Mouse (Mus musculus) intestine, embryonic 15.5 days (tissue): ENCODE measurements at regions not wholly inside any gene's neighbourhood (a gene's known extent, or its start where the extent isn't known, plus 50 kb on each side); places are given as distances from the start of the nearest gene placed in this dataset.

Experiments
- ATAC-seq: fragments of 200-750 bp; cut with Nextera tagmentation; 2 replicates; pipeline ENCODE4 v1.8.0; 2017; ENCODE audit warnings: moderate TSS enrichment, moderate library complexity
- H3K27ac ChIP-seq: fragments of 300-500 bp; sonication (generic); 2 replicates; pipeline ENCODE4 v1.5.1; 2015; ENCODE audit warnings: mild to moderate bottlenecking, inconsistent platforms
- H3K27me3 ChIP-seq: fragments of 300-500 bp; sonication (generic); replicated peaks from 2 replicates; pipeline ENCODE4 v1.6.1; 2015; ENCODE audit warnings: inconsistent platforms
- H3K36me3 ChIP-seq: fragments of 300-500 bp; sonication (generic); 2 replicates; pipeline ENCODE4 v1.6.1; 2015; ENCODE audit warnings: inconsistent platforms
- H3K4me1 ChIP-seq: fragments of 300-500 bp; sonication (generic); replicated peaks from 2 replicates; pipeline ENCODE4 v1.6.1; 2015; ENCODE audit warnings: inconsistent platforms
- H3K4me2 ChIP-seq: fragments of 300-500 bp; sonication (generic); replicated peaks from 2 replicates; pipeline ENCODE4 v1.6.1; 2015; ENCODE audit warnings: mild to moderate bottlenecking, inconsistent platforms
- H3K4me3 ChIP-seq: fragments of 300-500 bp; sonication (generic); replicated peaks from 2 replicates; pipeline ENCODE4 v1.5.1; 2015; ENCODE audit warnings: inconsistent platforms
- H3K9ac ChIP-seq: fragments of 300-500 bp; sonication (generic); 2 replicates; pipeline ENCODE4 v1.6.1; 2015; ENCODE audit warnings: inconsistent platforms
- H3K9me3 ChIP-seq: fragments of 300-500 bp; sonication (generic); 2 replicates; pipeline ENCODE4 v1.6.1; 2016; ENCODE audit warnings: inconsistent platforms
- WGBS: fragments of 180-500 bp; shearing (Covaris S2); methylation state at CpG from one replicate; pipeline ENCODE4 v1.1.7; 2015; 5-methylcytosine and 5-hydroxymethylcytosine counted together

DNA sequence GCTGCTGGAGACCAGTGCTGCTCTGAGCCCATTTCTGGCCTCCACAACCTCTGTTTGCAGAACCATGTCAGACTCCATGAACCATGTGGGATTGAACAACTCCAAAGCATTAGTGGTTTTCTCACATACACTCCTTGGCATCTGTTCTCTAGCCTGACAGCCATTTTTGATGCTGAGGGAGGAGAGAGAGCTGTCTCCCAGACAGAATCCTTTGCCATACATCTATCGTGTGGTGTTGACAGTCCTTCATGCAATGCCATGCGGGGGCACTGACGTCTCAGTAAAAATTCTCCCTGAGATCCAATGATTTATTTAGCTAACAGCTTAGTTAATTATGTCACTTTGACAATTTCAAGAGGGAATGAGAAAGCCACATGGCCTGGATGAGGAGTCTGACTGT is 140.2 kb downstream of the Kcna5 start:
- Histone ChIP-seq H3K4me2 (no peak overlapping the region), H3K36me3 (no peaks in the 10 kb centered on the region)
- ATAC-seq: no peak

DNA sequence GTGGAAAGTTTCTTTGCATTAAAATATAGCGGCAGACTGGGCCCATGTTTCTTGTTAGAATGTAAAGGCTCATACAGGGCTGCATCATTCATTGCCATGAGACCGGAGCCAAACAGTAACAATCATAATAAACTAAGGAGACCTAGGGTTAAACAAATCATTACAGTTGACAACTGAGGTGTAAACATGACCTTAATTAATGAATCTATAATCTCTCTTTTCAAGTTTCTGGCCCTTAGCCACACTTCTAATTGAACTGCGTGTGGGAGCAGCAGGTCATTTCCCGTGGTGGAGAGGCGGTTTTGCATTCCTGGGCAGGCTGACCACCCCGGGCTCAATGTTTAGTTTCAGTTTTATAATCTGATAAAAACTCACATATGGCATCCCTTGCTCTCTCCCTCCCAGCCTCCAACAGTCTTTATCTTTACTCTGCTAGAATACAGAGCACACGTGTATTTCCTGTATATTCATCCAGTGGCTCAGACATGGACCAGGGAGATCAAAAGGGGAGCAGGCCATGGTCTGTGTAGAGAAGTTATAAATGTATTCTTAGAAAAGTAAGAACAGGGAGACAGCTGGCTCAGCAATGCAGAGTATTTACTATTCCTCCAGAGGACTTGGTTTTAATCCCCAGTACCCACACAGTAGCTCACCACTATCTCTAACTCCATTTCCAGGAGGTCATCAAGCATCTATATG is 141.0 kb downstream of the Kcna5 start:
- Histone ChIP-seq H3K27ac (no peak overlapping the region), H3K36me3 (no peaks in the 10 kb centered on the region), H3K4me2 (no peak overlapping the region), H3K9ac (no peak overlapping the region), H3K4me3 (no peak overlapping the region), H3K27me3 (no peaks in the 10 kb centered on the region), H3K4me1 (no peaks in the 10 kb centered on the region), H3K9me3 (no peaks in the 10 kb centered on the region)
- peak; percentile 56; the same call in 1 of the 2 replicates for ATAC-seq
- 21% methylated on average over 7 of the region's 7 CpGs for WGBS

More for the DNA sequence above, 140.2 kb downstream of the Kcna5 start:
- H3K9me3 ChIP-seq: no peaks in the 10 kb centered on the region
- H3K4me3 ChIP-seq: no peak overlapping the region
- WGBS: 67% methylated on average over 3 of the region's 3 CpGs
- no peak overlapping the region for H3K9ac ChIP-seq
- no peak overlapping the region for H3K27ac ChIP-seq
- no peaks in the 10 kb centered on the region for H3K4me1 ChIP-seq
- no peaks in the 10 kb centered on the region for H3K27me3 ChIP-seq

DNA sequence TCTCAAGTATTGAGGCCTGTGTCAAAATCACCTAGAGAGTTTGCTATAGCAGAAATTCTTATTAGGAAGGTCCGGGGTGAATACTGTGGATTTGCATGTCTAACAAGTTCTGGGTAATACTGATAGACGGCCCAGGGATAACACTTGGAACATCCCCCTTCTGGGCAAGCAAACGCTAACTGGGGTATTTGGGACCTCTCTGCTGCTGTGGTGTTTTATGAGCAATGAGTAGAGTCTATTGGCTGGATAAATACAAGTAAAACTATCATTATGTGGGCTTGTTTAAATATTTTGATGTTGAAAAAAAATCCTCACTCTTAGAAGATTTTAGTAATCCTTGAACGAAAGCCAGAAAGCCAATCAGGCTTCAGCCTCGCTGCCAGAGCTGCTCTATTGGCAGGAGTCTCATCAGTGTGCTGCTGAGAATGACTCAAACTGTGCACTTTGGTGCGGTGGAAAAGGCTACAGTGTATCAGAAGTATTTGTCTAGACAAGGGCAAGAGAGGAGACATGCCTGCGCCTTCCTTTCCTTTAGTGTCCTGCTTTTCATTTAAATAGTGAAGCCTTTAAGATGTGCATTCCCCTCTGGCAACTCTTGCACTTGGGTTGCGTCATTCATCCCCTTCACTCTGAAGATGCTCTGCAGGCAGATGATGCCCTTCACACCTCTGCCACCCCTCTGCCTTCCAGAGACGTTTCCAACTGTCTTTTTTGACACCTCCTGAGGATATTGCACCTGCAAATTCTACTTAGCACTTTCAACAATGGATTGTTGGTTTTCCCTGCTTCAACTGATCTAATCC is 150.8 kb downstream of the Kcna5 start:
- 42% methylated on average over 9 of the region's 9 CpGs for WGBS

DNA sequence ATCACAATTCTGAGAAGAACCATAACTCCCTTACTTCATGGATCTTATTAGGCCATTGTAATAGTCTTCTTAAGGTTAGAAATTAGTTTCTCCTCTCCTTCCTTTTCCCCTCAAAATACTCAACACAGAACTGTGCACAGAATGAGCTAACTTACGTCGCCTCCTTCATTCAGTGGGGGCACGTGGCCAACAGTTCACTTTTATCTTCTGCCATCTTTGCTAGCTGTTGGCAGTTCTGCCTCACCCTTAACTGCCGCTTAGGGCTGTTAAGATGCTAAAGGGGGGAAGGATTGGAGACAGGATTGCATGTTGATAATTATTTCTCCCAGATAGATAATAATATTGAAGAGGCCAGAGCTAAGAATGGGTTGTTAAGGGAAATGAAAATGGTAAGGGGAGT is 158.0 kb downstream of the Kcna5 start:
- no peak overlapping the region for H3K9ac ChIP-seq
- H3K27ac ChIP-seq: no peak overlapping the region
- no peaks in the 10 kb centered on the region for H3K9me3 ChIP-seq
- no peak overlapping the region for H3K4me2 ChIP-seq
- WGBS: 80% methylated on average over 4 of the region's 4 CpGs
- no peaks in the 10 kb centered on the region for H3K27me3 ChIP-seq
- no peak overlapping the region for H3K4me3 ChIP-seq
- H3K4me1 ChIP-seq: no peaks in the 10 kb centered on the region
- no peak for ATAC-seq
- H3K36me3 ChIP-seq: no peaks in the 10 kb centered on the region

More for the DNA sequence above, 150.8 kb downstream of the Kcna5 start:
- Histone ChIP-seq H3K4me2 (no peak overlapping the region), H3K36me3 (no peaks in the 10 kb centered on the region), H3K9me3 (no peaks in the 10 kb centered on the region), H3K9ac (no peak overlapping the region), H3K27me3 (no peaks in the 10 kb centered on the region), H3K4me1 (no peaks in the 10 kb centered on the region), H3K27ac (no peak overlapping the region), H3K4me3 (no peak overlapping the region)
- ATAC-seq: no peak

DNA sequence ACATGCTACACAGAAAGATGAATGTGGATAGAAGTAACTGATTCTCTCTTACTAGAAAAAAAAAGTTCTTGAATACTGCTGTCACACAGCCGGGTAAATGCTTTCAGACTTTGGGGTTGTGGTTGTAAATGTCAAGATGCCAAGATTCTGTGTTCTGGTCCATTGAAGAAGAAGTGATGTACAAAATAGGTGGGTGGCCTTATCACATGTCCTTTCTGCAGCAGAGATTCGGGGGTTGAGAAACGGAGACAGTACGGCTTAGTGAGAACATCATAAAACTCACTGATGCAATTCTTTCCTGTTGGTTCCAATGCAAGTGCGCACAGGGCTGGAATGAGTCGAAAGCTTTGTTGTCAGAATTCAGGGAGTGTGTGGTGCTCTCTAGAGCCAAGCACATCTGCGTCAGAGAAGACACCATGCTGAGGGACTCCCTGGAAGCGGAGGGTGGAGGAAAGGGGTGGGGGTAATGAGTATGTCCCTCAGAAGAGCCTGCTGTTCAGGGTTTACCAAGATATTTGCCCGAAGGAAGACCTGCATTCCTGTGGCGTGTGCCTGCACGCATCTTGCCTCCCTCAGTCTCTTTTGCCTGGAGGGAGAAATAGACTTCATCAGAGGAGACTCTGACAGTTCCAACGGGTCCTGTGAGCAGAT is 160.1 kb downstream of the Kcna5 start:
- WGBS: 65% methylated on average over 12 of the region's 12 CpGs
- no peak overlapping the region for H3K4me2 ChIP-seq
- H3K9ac ChIP-seq: no peak overlapping the region
- H3K27me3 ChIP-seq: no peaks in the 10 kb centered on the region
- no peak overlapping the region for H3K27ac ChIP-seq
- ATAC-seq: no peak
- H3K4me3 ChIP-seq: no peak overlapping the region
- H3K36me3 ChIP-seq: no peaks in the 10 kb centered on the region
- no peaks in the 10 kb centered on the region for H3K4me1 ChIP-seq
- H3K9me3 ChIP-seq: no peaks in the 10 kb centered on the region

DNA sequence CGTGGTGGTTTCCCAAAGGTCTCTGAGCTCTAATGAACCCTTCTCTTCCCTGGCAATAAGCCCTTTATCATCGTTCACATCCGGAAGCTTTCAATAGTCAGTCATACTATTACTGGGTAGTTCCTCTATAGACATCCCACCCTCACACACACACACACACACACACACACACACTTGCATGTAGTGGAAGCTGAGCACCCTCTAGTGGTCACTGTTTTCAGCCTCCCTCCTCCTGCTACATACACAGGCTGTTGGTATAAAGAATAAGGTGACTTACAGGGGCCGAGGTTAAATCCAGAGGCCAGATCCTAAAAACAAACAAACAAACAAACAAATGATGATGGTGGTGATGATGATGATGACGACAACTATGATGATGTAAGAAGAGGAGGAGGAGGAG is 163.2 kb downstream of the Kcna5 start:
- no peak for ATAC-seq

DNA sequence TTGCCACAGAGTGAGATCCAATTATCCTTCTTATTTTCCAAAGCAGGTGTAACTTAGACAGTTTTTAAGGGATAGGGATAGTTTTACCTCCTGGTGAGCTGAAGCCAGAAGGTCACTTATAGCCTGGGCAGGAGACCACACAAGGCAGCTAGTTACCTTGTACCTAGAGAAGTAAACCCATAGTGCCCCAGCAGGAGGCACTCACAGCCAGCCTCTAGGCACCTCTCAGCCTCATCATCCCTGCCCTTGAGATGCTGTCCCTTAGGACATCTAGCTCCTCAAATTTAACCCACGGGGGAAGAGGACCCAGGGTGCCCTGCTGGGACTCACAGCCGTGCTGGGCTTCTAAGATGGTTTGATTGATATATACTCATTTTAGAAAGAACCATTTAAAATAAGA is 163.7 kb downstream of the Kcna5 start:
- H3K9ac ChIP-seq: no peak overlapping the region
- WGBS: 85% methylated on average over 2 of the region's 2 CpGs
- no peak overlapping the region for H3K27ac ChIP-seq
- no peaks in the 10 kb centered on the region for H3K9me3 ChIP-seq
- no peaks in the 10 kb centered on the region for H3K27me3 ChIP-seq
- ATAC-seq: no peak
- no peaks in the 10 kb centered on the region for H3K36me3 ChIP-seq
- H3K4me2 ChIP-seq: no peak overlapping the region
- no peaks in the 10 kb centered on the region for H3K4me1 ChIP-seq
- no peak overlapping the region for H3K4me3 ChIP-seq

More for the DNA sequence above, 163.2 kb downstream of the Kcna5 start:
- H3K4me3 ChIP-seq: no peak overlapping the region
- no peak overlapping the region for H3K27ac ChIP-seq
- H3K4me2 ChIP-seq: no peak overlapping the region
- no peaks in the 10 kb centered on the region for H3K9me3 ChIP-seq
- H3K9ac ChIP-seq: no peak overlapping the region
- H3K27me3 ChIP-seq: no peaks in the 10 kb centered on the region
- 58% methylated on average over 5 of the region's 5 CpGs for WGBS
- H3K36me3 ChIP-seq: no peaks in the 10 kb centered on the region
- no peaks in the 10 kb centered on the region for H3K4me1 ChIP-seq

DNA sequence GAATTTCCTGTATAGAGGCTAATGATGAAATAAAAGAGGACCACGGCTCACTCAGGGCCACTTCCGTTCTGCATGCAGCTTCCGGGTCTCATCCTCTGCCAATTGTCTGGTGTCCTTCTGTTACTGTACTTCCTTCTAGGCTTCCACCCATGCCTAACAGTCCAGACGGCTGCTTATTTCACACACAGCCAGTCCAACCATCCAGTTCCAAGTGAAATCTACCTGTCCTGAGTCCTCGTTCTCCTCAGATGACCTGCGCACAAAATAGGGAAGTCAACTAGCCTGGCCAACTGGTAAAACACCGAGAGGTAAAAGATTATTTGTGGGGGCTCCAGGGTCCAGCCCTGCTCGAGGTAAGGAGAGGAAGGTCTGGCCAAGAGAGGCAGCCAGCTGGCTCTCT is 169.7 kb downstream of the Kcna5 start:
- Histone ChIP-seq H3K4me3 (no peak overlapping the region), H3K4me2 (no peak overlapping the region), H3K27me3 (no peaks in the 10 kb centered on the region), H3K4me1 (no peaks in the 10 kb centered on the region), H3K9ac (no peak overlapping the region), H3K27ac (no peak overlapping the region), H3K9me3 (no peaks in the 10 kb centered on the region), H3K36me3 (no peaks in the 10 kb centered on the region)
- ATAC-seq: no peak
- WGBS: 86% methylated on average over 8 of the region's 8 CpGs

DNA sequence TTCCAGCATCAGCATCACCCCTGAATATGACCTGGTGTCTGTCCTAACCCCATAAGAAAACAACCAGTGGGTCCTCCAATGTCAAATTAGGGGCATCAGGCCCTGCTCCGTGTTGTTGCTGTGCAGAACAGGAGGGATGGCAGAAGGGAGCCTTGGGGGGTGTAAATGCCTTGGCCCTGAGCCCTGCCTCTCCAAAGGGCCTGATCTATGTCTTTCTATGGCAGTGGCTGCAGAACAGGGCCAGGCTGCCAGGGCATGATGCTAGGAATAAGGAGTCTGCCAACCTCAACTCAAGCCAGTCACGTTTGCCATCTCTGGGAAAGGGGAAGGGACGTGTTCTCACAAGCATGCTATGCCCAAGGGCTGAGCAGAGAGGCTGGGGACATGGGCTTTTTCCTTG is 172.9 kb downstream of the Kcna5 start:
- H3K9ac ChIP-seq: no peak overlapping the region
- no peaks in the 10 kb centered on the region for H3K4me1 ChIP-seq
- no peaks in the 10 kb centered on the region for H3K36me3 ChIP-seq
- no peak for ATAC-seq
- WGBS: 74% methylated on average over 3 of the region's 3 CpGs
- no peak overlapping the region for H3K4me2 ChIP-seq
- no peaks in the 10 kb centered on the region for H3K9me3 ChIP-seq
- no peak overlapping the region for H3K27ac ChIP-seq
- H3K4me3 ChIP-seq: no peak overlapping the region
- no peaks in the 10 kb centered on the region for H3K27me3 ChIP-seq

DNA sequence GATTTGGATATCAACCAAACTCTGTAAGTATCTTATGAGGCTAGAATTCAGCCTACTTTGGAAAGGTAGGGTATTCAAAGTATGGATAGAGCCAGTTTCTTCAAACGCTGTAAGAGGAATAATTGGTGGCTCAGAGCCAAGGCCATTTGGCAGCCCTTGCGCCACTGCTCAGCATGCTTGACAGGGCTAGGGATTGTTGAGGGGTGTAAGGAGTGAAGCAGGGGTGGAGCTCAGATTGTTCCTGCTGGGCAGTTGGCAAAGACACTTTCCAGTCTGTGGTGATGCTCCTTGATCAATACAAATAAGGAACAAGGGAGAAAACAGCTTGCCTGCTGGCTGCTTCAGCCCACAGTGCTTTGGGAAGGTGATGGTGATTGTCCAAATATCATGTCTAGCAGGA is 181.9 kb downstream of the Kcna5 start:
- H3K9me3 ChIP-seq: no peaks in the 10 kb centered on the region
- H3K9ac ChIP-seq: no peak overlapping the region
- no peak overlapping the region for H3K4me3 ChIP-seq
- 18% methylated on average over 2 of the region's 2 CpGs for WGBS
- H3K27ac ChIP-seq: no peak overlapping the region
- no peaks in the 10 kb centered on the region for H3K36me3 ChIP-seq
- no peak for ATAC-seq
- H3K27me3 ChIP-seq: no peaks in the 10 kb centered on the region
- no peaks in the 10 kb centered on the region; the same call in 1 of the 2 replicates for H3K4me1 ChIP-seq
- H3K4me2 ChIP-seq: no peak overlapping the region

DNA sequence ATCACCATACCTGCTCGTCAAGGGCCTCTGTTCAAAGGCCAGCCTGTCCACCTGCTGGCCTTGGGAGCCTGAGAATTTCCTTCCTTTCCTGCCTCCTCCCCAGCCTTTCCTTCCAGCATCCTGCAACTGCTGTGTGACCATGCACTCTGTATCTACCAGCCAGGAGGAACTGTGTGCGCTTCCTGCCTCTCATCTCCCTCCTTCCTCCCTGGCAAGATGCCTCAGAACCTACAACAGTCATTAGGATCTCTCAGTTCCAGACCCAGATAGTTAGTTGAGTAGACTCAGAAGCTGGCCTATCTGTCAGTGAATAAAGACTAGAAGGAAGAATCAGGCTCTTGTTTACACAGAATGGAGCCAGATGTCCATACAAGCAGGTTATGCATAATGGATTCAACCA is 183.8 kb upstream of the Ntf3 start:
- 59% methylated on average over 2 of the region's 2 CpGs for WGBS
- Histone ChIP-seq H3K36me3 (no peaks in the 10 kb centered on the region), H3K4me1 (no peaks in the 10 kb centered on the region; the same call in 1 of the 2 replicates), H3K4me2 (no peak overlapping the region), H3K27me3 (no peaks in the 10 kb centered on the region), H3K9ac (no peak overlapping the region), H3K4me3 (no peak overlapping the region), H3K9me3 (no peaks in the 10 kb centered on the region), H3K27ac (no peak overlapping the region)
- ATAC-seq: no peak

DNA sequence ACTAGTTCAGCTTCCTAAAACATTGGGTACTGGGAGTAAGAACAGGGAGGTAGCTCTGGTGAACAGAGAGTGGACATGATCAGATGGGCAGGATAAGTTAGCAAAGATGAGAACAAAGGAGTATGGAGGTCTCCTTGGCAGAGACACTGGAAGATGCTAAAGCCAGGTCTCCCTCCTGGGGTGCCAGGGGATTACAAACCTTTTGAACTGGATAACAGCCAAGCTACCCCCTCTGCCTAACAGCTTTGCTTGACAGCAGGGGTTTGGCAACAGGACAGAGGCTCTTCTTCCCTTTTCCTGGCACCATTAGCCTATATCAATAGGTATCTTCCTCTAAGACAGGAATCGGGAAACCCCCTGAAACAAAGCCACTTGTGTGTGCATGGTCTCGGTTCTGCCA is 183.2 kb upstream of the Ntf3 start:
- Histone ChIP-seq H3K9ac (no peak overlapping the region), H3K27ac (no peak overlapping the region), H3K36me3 (no peaks in the 10 kb centered on the region), H3K9me3 (no peaks in the 10 kb centered on the region), H3K4me3 (no peak overlapping the region), H3K4me1 (no peaks in the 10 kb centered on the region; the same call in 1 of the 2 replicates), H3K27me3 (no peaks in the 10 kb centered on the region), H3K4me2 (no peak overlapping the region)
- ATAC-seq: no peak
- WGBS: 58% methylated on average over 2 of the region's 2 CpGs
